Mouse (Mus musculus) limb, embryonic 11.5 days (tissue): ENCODE data around the gene Mxi1. TPM values are rescaled to one million over a fixed set of nuclear protein-coding genes. Genes with fewer than 3 reads are reported as not detected.

Experiments used
- ATAC-seq: fragments of 200-750 bp; cut with Nextera tagmentation; 2 replicates; pipeline ENCODE4 v1.8.0; 2017; ENCODE audit warnings: low read depth; ENCODE audit not compliant: insufficient number of reproducible peaks, low FRiP score, low TSS enrichment
- DNase-seq: peaks from one replicate; pipeline ENCODE4 v3.0.0-alpha.2; 2015; ENCODE audit warnings: low spot score
- H3K27ac ChIP-seq: fragments of 300-500 bp; sonication (generic); replicated peaks from 2 replicates; pipeline ENCODE4 v1.5.1; 2014; ENCODE audit warnings: low read depth, mild to moderate bottlenecking, low read length
- H3K27me3 ChIP-seq: fragments of 300-500 bp; sonication (generic); 2 replicates; pipeline ENCODE4 v1.6.1; 2014; ENCODE audit warnings: mild to moderate bottlenecking, low read length, mixed read lengths; ENCODE audit not compliant: control insufficient read depth, insufficient read depth
- H3K36me3 ChIP-seq: fragments of 300-500 bp; sonication (generic); 2 replicates; pipeline ENCODE4 v1.6.1; 2014; ENCODE audit warnings: mild to moderate bottlenecking, low read length, moderate library complexity, mixed read lengths; ENCODE audit not compliant: control insufficient read depth, insufficient read depth
- H3K4me1 ChIP-seq: fragments of 300-500 bp; sonication (generic); 2 replicates; pipeline ENCODE4 v1.6.1; 2014; ENCODE audit warnings: low read length, mixed read lengths; ENCODE audit not compliant: control insufficient read depth, insufficient read depth
- H3K4me2 ChIP-seq: fragments of 300-500 bp; sonication (generic); 2 replicates; pipeline ENCODE4 v1.6.1; 2014; ENCODE audit warnings: low read depth, mild to moderate bottlenecking, moderate library complexity; ENCODE audit not compliant: severe bottlenecking
- H3K4me3 ChIP-seq: fragments of 300-500 bp; sonication (generic); 2 replicates; pipeline ENCODE4 v1.5.1; 2014; ENCODE audit warnings: low read depth, low read length
- H3K9ac ChIP-seq: fragments of 300-500 bp; sonication (generic); 2 replicates; pipeline ENCODE4 v1.6.1; 2014; ENCODE audit warnings: mild to moderate bottlenecking, low read length
- H3K9me3 ChIP-seq: fragments of 300-500 bp; sonication (generic); 2 replicates; pipeline ENCODE4 v1.6.1; 2016; ENCODE audit warnings: low read length; ENCODE audit not compliant: control insufficient read depth
- WGBS: fragments of 180-500 bp; shearing (Covaris S2); extraction: QIAGEN DNeasy Blood & Tissue Kit; methylation state at CpG from one replicate; pipeline ENCODE4 v1.1.7; 2014; 5-methylcytosine and 5-hydroxymethylcytosine counted together
- polyA plus RNA-seq: library from polyadenylated mRNA; unstranded; fragments of >200 nt; fragmentation: Nextera tagmentation; extraction: Ambion mirVana; gene quantifications from 2 replicates; pipeline ENCODE4 v1.2.1, GENCODE M21; 2014

Gene Mxi1
- polyA plus RNA-seq, 1 experiment from 2014 or later, result 41.5 TPM

DNA sequence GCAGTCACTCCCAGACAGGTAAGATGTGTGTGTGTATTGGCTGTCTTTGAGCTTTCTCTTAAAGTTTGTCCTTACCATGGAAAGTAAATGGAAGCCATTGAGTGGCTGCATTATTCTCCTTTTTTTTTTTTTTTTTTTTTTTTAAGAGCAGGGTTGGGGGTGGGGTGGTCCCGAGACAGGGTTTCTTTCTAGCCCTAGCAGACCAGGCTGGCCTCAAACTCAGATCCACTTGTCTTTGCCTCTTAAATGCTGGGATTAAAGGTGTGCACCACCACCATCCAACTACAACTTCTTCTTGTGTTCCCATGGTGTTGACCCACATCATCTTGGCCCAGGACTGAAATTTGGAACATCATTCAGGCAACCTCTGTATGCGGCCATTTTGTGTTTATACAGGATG is 63.3 kb downstream of the Mxi1 start:
- Histone ChIP-seq H3K27me3 (no peaks in the 10 kb centered on the region), H3K9me3 (no peaks in the 10 kb centered on the region), H3K9ac (no peak overlapping the region), H3K4me2 (no peak overlapping the region), H3K36me3 (peaks cover 6% of the 10 kb centered on the region; the same call in 1 of the 2 replicates), H3K27ac (no peak overlapping the region), H3K4me3 (no peak overlapping the region), H3K4me1 (peaks cover 4% of the 10 kb centered on the region)
- DNase-seq (no peak), ATAC-seq (no peak)
- 91% methylated on average over 2 of the region's 2 CpGs for whole genome bisulfite sequencing

DNA sequence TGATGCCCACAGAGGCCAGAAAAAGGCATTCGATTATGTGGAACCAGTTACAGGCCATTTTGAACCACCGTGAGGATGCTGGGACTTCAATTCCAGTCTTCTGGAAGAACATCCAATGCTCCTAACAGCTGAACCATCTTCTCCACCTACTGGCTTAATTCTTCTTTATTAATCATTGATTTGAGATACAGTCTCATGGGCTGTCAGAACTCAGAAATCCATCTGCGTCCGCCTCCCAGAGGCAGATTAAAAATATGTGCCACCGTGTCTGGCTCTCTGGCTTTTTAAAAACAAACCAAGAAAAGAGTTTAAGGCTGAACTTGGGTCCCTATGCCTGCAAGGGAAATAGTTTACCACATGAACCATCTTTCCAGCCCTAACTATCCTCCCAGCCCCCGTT is 65.0 kb downstream of the Mxi1 start:
- peaks cover 9% of the 10 kb centered on the region; the same call in 1 of the 2 replicates for H3K36me3 ChIP-seq

DNA sequence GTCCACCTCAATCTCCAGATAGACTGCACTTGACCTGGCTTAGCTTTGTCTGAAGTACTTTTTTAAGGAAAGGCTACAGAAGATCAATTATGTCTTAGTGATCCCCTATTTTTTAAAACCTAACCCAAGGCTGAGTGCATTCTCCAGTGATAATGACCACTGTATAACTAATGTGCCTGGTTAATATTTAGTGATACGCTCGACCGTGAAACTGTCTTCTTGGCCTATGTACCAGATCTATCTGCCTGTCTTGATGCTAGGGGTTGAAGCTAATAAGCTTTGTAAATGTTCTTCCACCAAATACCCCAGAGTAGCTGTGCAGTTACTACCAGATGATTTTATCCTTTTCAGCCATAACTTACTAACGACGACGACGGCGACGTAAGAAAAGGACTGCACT is 65.5 kb downstream of the Mxi1 start:
- no peak for ATAC-seq
- H3K27me3 ChIP-seq, result no peaks in the 10 kb centered on the region
- peaks cover 9% of the 10 kb centered on the region; the same call in 1 of the 2 replicates for H3K36me3 ChIP-seq
- 91% methylated on average over 9 of the region's 9 CpGs for WGBS
- no peaks in the 10 kb centered on the region for H3K9me3 ChIP-seq
- no peak overlapping the region for H3K27ac ChIP-seq
- H3K4me3 ChIP-seq, result no peak overlapping the region
- no peak overlapping the region for H3K4me2 ChIP-seq
- no peak for DNase-seq
- H3K4me1 ChIP-seq, result no peaks in the 10 kb centered on the region
- no peak overlapping the region for H3K9ac ChIP-seq

More for the DNA sequence above, 65.0 kb downstream of the Mxi1 start:
- Histone ChIP-seq H3K4me1 (no peaks in the 10 kb centered on the region), H3K4me3 (no peak overlapping the region), H3K4me2 (no peak overlapping the region), H3K27me3 (no peaks in the 10 kb centered on the region), H3K27ac (no peak overlapping the region), H3K9ac (no peak overlapping the region), H3K9me3 (no peaks in the 10 kb centered on the region)
- WGBS, result 89% methylated on average over 6 of the region's 6 CpGs
- DNase-seq, result no peak
- no peak for ATAC-seq

DNA sequence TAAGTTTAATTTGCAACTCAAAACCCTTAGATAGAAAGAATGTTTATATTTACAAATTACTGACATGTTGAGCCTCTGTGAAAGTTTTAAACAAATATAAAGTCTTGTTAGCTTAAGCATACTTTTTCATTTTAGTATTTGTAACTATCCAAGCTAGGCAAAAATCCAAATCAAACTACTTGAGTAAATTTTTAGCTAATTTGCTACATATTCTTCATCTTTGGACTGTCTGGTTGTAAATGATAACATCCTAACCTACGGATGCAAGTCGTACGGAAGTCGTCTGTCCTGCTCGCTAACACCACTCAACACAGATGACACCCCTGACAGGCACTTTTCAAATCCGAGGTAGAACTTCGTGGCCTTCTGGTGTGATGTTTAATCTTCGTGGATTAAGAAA is 67.3 kb downstream of the Mxi1 start:
- no peak overlapping the region for H3K4me3 ChIP-seq
- H3K27ac ChIP-seq, result no peak overlapping the region
- no peak for ATAC-seq
- H3K27me3 ChIP-seq, result no peaks in the 10 kb centered on the region
- no peaks in the 10 kb centered on the region for H3K9me3 ChIP-seq
- no peak overlapping the region for H3K4me2 ChIP-seq
- 89% methylated on average over 8 of the region's 8 CpGs for WGBS
- peaks cover 15% of the 10 kb centered on the region for H3K36me3 ChIP-seq
- H3K4me1 ChIP-seq, result no peaks in the 10 kb centered on the region
- no peak overlapping the region for H3K9ac ChIP-seq
- DNase-seq, result no peak

DNA sequence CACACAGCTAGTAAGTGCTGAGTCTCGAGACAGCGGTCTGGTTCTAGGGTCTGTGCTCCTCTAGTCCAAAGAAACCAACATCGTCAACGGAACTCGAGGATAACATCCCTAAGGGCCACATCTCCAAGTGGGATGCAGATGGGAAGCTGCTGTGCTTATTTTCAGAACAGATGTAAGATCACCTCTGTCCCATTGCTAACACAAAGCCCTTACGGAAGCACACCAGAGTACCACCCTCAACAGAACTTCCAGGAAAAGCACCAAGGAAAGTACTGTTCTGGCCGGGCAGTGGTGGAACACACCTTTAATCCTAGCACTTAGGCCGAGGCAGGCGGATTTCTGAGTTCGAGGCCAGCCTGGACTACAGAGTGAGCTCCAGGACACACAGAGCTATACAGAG is 68.1 kb downstream of the Mxi1 start:
- H3K4me1 ChIP-seq, result no peaks in the 10 kb centered on the region
- H3K4me2 ChIP-seq, result no peak overlapping the region
- H3K9me3 ChIP-seq, result no peaks in the 10 kb centered on the region
- H3K9ac ChIP-seq, result no peak overlapping the region
- DNase-seq, result no peak
- 94% methylated on average over 10 of the region's 10 CpGs for WGBS
- no peak overlapping the region for H3K4me3 ChIP-seq
- ATAC-seq, result no peak
- peaks cover 20% of the 10 kb centered on the region for H3K36me3 ChIP-seq
- no peaks in the 10 kb centered on the region for H3K27me3 ChIP-seq
- H3K27ac ChIP-seq, result no peak overlapping the region

DNA sequence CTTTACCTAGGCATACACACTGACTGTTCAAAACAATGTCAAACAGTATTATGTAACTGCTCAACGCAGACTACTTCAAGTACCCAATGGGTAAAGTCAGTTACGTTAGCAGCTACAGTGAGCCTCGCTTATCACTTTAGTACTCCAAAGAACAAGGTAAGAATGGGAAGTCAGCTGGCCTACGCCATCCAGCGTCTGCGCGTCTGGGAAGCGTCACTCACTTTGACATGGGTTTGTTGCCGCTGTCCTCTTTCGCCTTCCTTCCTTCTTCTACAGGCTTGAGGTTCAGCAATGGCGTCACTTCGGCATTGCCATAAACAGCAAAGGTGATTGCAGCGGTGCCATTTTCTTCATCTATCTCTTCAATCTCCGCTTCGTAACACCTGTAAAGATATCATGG is 73.0 kb downstream of the Mxi1 start:
- 94% methylated on average over 15 of the region's 15 CpGs for WGBS
- no peaks in the 10 kb centered on the region for H3K27me3 ChIP-seq
- no peak overlapping the region for H3K27ac ChIP-seq
- no peak overlapping the region for H3K4me2 ChIP-seq
- no peak for ATAC-seq
- DNase-seq, result no peak
- H3K9me3 ChIP-seq, result no peaks in the 10 kb centered on the region
- H3K36me3 ChIP-seq, result peaks cover 27% of the 10 kb centered on the region
- H3K4me1 ChIP-seq, result 0 out of 2 replicates have a peak, but pooled peaks cover 2% of the 10 kb centered on the region
- no peak overlapping the region for H3K9ac ChIP-seq
- H3K4me3 ChIP-seq, result no peak overlapping the region

DNA sequence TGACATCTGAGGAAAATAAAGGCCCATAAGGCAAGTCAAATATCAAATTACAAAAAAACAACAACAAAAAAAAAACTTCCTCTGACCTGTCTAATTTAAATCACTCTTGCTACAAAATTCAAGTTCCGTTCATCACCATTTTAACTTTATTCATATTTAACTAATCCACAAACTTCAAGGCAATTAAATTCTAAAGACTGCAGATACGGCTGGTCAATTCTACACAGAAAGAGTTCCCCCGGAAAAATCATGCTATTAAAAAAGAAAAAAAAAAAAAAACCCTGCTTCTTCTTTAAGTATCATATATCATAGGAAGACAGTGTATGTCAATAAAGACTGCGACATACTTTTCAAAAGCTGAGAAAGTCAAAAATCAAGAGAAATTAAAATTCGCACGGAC is 79.1 kb downstream of the Mxi1 start:
- Histone ChIP-seq H3K27me3 (no peaks in the 10 kb centered on the region), H3K4me1 (0 out of 2 replicates have a peak, but pooled peaks cover 2% of the 10 kb centered on the region), H3K9me3 (no peaks in the 10 kb centered on the region), H3K4me3 (peak overlapping the region; percentile 99), H3K4me2 (peak overlapping the region; percentile 45), H3K27ac (no peak overlapping the region), H3K36me3 (peaks cover 8% of the 10 kb centered on the region; the same call in 1 of the 2 replicates), H3K9ac (peak overlapping the region; percentile 99)
- ATAC-seq (no peak), DNase-seq (no peak)
- WGBS, result 24% methylated on average over 6 of the region's 6 CpGs

DNA sequence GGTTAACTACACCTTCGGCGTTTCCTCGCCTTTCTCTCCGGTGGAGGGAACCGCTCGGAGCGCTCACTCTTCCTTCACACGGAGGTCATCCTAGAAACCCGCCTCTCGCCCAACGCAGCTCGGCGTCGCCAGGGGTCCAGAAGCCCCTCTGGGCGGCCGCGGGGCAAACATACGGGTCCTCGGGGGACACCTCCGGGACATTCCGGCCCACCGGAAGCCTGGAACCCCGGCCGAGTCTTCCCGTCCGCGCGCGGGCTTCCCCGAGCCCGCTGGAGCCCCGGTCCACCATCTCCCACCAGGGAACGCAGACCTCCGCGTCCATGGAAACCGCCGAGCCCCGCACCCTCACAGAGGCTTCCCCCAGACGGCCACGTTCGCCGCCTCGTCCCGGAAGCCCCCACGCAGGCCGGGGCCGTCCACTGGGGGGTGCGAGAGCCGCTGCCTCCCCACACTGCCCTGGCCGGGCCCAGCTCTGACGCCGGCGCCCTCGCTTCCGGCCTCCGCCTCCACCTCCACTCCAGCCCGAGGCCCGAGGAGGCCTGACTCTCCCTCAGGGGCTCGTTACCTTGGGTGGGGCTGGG is 79.6 kb downstream of the Mxi1 start:
- peak; percentile 84 for ATAC-seq
- peak overlapping the region; percentile 45 for H3K4me2 ChIP-seq
- no peak for DNase-seq
- H3K9ac ChIP-seq, result peak overlapping the region; percentile 99
- no peaks in the 10 kb centered on the region for H3K27me3 ChIP-seq
- H3K4me1 ChIP-seq, result 0 out of 2 replicates have a peak, but pooled peaks cover 2% of the 10 kb centered on the region
- under 1% methylated on average over 58 of the region's 59 CpGs for WGBS
- peak overlapping the region; percentile 99 for H3K4me3 ChIP-seq
- no peaks in the 10 kb centered on the region for H3K9me3 ChIP-seq
- peaks cover 8% of the 10 kb centered on the region; the same call in 1 of the 2 replicates for H3K36me3 ChIP-seq
- H3K27ac ChIP-seq, result peak overlapping the region; percentile 97
